Mouse (Mus musculus): ENCODE measurements at regions not wholly inside any gene's neighbourhood (a gene's known extent, or its start where the extent isn't known, plus 50 kb on each side); places are given as distances from the start of the nearest gene placed in this dataset.
"Not testable (repeated sequence)": the region's sequence is repeated elsewhere in the genome, so short reads cannot be mapped to it uniquely, and the experiment has no call there.

GRCm38 (mm10) chr12:80055894-80056293 lies 56.9 kb downstream of the Zfp36l1 start:
- DNase-seq (ENCODE audit: low read depth, low spot score): not testable (repeated sequence)

- no peak for DNase-seq (ENCODE audit: low read depth, low spot score)
Measured at GRCm38 (mm10) chr12:80055394-80055793, 57.4 kb downstream of the Zfp36l1 start.

GRCm38 (mm10) chr12:80054655-80055037 lies 58.2 kb downstream of the Zfp36l1 start:
- no peak for DNase-seq (ENCODE audit: low read depth, low spot score)

- DNase-seq (ENCODE audit: low read depth, low spot score): no peak
Measured at GRCm38 (mm10) chr12:80053902-80054654, 58.7 kb downstream of the Zfp36l1 start.

GRCm38 (mm10) chr12:80048215-80048979 lies 64.4 kb downstream of the Zfp36l1 start:
- no peak for DNase-seq (ENCODE audit: low read depth, low spot score)

- no peak for DNase-seq (ENCODE audit: low read depth, low spot score)
Measured at GRCm38 (mm10) chr12:80046625-80047303, 66.0 kb downstream of the Zfp36l1 start.

- no peak for DNase-seq (ENCODE audit: low read depth, low spot score)
Measured at GRCm38 (mm10) chr12:80041510-80042324, 71.1 kb downstream of the Zfp36l1 start.

GRCm38 (mm10) chr12:80041012-80041411 lies 71.8 kb downstream of the Zfp36l1 start:
- no peak for DNase-seq (ENCODE audit: low read depth, low spot score)

GRCm38 (mm10) chr12:80040233-80040632 lies 72.6 kb downstream of the Zfp36l1 start:
- DNase-seq (ENCODE audit: low read depth, low spot score): no peak

GRCm38 (mm10) chr12:80039150-80039549 lies 73.7 kb downstream of the Zfp36l1 start:
- no peak for DNase-seq (ENCODE audit: low read depth, low spot score)

- DNase-seq (ENCODE audit: low read depth, low spot score): no peak
Measured at GRCm38 (mm10) chr12:80035500-80036271, 77.1 kb downstream of the Zfp36l1 start.

- DNase-seq (ENCODE audit: low read depth, low spot score): peak; percentile 84
Measured at GRCm38 (mm10) chr12:80034963-80035411, 77.8 kb downstream of the Zfp36l1 start.

- no peak for DNase-seq (ENCODE audit: low read depth, low spot score)
Measured at GRCm38 (mm10) chr12:80034100-80034499, 78.7 kb downstream of the Zfp36l1 start.

GRCm38 (mm10) chr12:80032520-80032919 lies 80.3 kb downstream of the Zfp36l1 start:
- DNase-seq (ENCODE audit: low read depth, low spot score): no peak

GRCm38 (mm10) chr12:80028301-80028700 lies 84.5 kb downstream of the Zfp36l1 start:
- no peak for DNase-seq (ENCODE audit: low read depth, low spot score)

- peak; percentile 86 for DNase-seq (ENCODE audit: low read depth, low spot score)
Measured at GRCm38 (mm10) chr12:80023107-80024078, 89.4 kb downstream of the Zfp36l1 start.

GRCm38 (mm10) chr12:80022181-80023106 lies 90.4 kb downstream of the Zfp36l1 start:
- peak; percentile 37 for DNase-seq (ENCODE audit: low read depth, low spot score)

- DNase-seq (ENCODE audit: low read depth, low spot score): no peak
Measured at GRCm38 (mm10) chr12:80021030-80021473, 91.8 kb downstream of the Zfp36l1 start.

All from ZHBTc4 (cell line).